Mouse (Mus musculus): Measurements from ENCODE around the gene Ddah2.

The Ddah2 gene

GRCm38 (mm10) chr17:35052271-35052798 is 6.5 kb upstream of the Ddah2 start:
- no peak for DNase-seq

GRCm38 (mm10) chr17:35055691-35056495 is 2.9 kb upstream of the Ddah2 start:
- DNase-seq, result no peak

GRCm38 (mm10) chr17:35057090-35057489 is 1.7 kb upstream of the Ddah2 start:
- no peak for DNase-seq

GRCm38 (mm10) chr17:35058316-35058715 is 519 bp upstream of the Ddah2 start:
- DNase-seq, result no peak

GRCm38 (mm10) chr17:35060071-35060470 is 1.2 kb downstream of the Ddah2 start:
- DNase-seq, result no peak

- no peak for DNase-seq
These were observed 2.0 kb downstream of the Ddah2 start for GRCm38 (mm10) chr17:35060737-35061297.

GRCm38 (mm10) chr17:35061299-35061698 is 2.5 kb downstream of the Ddah2 start:
- no peak for DNase-seq

- DNase-seq, result no peak
These were observed 4.6 kb downstream of the Ddah2 start for GRCm38 (mm10) chr17:35063466-35063865.

GRCm38 (mm10) chr17:35064378-35064877 is 5.6 kb downstream of the Ddah2 start:
- no peak for DNase-seq

GRCm38 (mm10) chr17:35064951-35065947 is 6.4 kb downstream of the Ddah2 start, which contains the start of gene Ly6g6c:
Ly6g6c (plus strand) TSS chr17:35065388.
- DNase-seq, result no peak

GRCm38 (mm10) chr17:35066084-35066483 is 7.2 kb downstream of the Ddah2 start, which contains the start of gene Mpig6b:
Mpig6b (minus strand) TSS chr17:35066184.
- DNase-seq, result no peak

- no peak for DNase-seq
These were observed 9.5 kb downstream of the Ddah2 start for GRCm38 (mm10) chr17:35068213-35068914.

GRCm38 (mm10) chr17:35070556-35071229 is 11.9 kb downstream of the Ddah2 start:
- DNase-seq, result no peak

- DNase-seq, result no peak
These were observed 12.6 kb downstream of the Ddah2 start for GRCm38 (mm10) chr17:35071454-35071853.

GRCm38 (mm10) chr17:35074097-35074496 is 15.3 kb downstream of the Ddah2 start:
- DNase-seq, result no peak

GRCm38 (mm10) chr17:35076507-35077176 is 17.8 kb downstream of the Ddah2 start, which contains the start of gene Ly6g6e:
Ly6g6e (plus strand) TSS chr17:35076902.
- no peak for DNase-seq

GRCm38 (mm10) chr17:35077285-35077684 is 18.4 kb downstream of the Ddah2 start:
- no peak for DNase-seq

GRCm38 (mm10) chr17:35077786-35078233 is 19.0 kb downstream of the Ddah2 start, which contains the start of gene Ly6g6d:
Ly6g6d (minus strand) TSS chr17:35078065.
- no peak for DNase-seq

- DNase-seq, result no peak
These were observed 20.9 kb downstream of the Ddah2 start for GRCm38 (mm10) chr17:35079778-35080177.

- no peak for DNase-seq
These were observed 21.4 kb downstream of the Ddah2 start for GRCm38 (mm10) chr17:35080248-35080647.
